Mouse (Mus musculus): ENCODE data around the gene Ppfibp2.

The Ppfibp2 gene

DNA sequence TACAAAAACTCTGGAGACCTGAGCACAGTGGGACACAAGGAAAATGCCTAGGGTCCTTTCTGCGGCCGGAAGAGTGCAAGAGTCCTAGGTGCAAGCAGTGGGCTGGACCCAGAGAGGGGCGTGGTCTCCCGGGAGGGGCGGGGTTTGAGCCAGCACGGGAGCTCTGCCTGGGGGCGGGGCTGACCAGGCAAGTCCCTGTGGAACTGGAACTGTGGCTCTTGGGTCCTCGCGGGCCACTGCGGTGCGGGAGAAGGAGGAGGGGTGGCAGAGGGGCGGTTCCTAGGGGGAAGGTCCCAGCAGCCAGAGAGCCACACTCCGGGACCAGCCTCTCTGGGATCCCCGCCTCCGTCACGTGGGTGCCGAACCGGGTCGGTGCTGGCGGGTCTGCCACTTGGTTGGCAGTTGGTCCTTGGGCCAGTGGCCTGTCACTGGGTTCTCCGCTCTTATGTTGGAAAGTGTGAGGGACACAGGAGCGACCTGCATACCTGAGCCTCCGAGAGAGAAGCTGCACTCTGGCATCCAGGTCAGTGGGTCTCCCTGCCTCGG lies at the start of gene Ppfibp2:
Ppfibp2 (plus strand) TSS at position 351 of the 546 bp plus-strand sequence.
- DNase-seq = peak; percentile 73 to 79

DNA sequence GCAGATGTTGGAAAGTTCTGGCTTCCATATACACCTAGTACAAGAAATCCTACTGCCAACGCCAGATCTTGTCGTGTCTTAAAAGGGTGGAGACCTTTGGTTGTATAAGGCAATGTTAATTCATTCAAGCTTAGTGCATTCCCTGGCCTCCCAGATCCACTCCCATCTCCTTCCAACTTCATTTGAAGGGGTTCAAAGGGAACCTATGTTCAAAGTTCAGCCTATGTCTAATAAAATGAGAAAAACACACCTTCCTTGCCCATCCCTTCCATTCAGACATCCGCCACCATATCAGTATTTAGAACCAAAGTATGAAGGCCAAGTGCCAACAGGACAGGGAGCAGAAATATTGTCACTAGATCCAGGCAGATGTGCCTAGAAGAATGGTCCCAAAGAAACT lies 47.1 kb upstream of the Ppfibp2 start:
- no peak for DNase-seq

DNA sequence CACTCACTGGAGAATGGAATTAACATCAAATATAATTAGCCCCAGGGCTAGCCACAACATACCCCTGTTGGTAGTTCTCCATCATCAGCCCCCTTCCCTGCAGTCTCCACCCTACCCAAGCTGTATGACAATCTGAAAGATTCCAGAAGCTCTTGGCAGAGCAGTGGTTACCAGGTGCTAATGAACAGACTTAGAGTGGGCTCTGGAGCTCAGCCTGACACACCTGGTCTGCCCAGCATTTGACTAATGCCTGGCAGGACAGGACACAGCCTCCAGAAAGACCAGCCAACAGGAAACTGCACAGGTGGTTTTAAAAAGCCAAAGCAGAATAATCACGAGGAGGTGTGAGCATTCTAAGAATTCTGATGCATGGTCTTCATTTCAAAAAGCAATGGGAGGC lies 41.5 kb upstream of the Ppfibp2 start:
- no peak for DNase-seq

DNA sequence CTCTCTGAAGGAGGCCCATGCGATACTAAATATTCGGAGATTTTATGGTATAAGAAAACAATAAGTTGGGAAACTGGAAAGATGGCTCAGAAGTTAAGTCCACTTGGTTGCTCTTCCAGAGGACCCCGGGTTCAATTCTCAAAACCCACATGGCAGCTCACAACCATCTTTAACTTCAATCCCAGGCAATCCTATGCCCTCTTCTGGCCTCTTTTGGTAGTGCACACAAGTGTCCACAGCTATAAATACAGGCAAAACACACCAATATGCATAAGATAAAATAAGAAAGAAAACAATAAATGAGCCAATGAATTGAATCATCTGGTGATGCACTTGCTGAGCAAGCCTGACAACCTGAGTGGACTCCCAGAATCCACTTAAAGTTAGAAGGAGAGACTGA lies 39.1 kb upstream of the Ppfibp2 start:
- DNase-seq = no peak

DNA sequence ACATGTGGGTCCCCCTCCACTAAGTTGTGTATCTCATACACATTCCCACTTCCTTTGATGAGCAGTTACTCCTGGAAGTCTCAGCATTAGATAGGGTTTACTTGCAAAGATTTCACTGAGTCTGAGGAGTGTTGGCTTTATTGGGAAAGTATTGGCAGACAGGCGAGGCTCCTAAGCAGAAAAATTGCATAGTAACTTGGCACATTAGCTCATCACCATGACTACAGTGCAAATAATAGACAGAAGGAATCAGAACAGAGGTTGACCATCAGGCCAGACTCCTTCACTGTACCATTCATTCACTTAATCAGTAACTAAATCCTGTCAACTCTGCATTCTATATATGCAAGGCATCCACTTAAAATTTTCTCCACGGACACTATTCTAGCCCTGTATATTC lies 34.3 kb upstream of the Ppfibp2 start:
- no peak for DNase-seq

DNA sequence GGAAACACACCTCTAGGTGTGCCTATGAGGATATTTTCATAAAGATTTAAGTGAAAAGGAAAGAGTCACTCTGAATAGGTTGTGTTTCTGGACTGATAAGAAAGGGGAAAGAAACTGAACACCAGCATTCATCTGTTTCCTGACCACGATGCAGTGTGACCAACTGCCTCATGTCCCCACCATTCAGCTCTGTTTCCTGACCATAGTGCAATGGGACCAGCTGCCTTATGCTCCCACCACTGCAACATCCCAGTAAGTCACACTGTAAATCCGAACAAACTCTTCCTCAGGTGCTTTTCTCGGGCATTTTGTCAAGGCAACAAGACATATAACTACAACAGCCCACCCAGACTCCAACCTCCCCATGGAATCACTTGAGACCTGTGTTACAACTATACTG lies 33.4 kb upstream of the Ppfibp2 start:
- DNase-seq = no peak

DNA sequence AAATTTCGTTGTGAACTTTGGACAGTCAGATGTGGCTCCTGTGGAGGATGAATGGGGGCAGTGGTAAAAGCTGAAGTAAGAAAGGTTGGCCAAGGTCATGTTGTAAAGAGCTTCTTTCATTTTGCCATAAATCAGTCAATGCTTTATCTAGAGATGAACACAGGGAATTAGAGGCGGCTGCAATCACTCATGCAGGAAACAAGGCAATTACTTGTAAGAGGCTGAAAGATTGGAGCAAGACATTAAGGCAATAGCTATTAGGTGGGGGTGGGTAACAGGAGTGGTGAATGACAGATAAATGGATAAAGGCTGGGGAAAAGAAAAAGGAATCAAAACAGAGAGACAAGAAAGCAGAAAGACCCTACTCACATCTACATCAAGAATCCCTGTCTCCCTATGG lies 31.3 kb upstream of the Ppfibp2 start:
- DNase-seq = no peak

DNA sequence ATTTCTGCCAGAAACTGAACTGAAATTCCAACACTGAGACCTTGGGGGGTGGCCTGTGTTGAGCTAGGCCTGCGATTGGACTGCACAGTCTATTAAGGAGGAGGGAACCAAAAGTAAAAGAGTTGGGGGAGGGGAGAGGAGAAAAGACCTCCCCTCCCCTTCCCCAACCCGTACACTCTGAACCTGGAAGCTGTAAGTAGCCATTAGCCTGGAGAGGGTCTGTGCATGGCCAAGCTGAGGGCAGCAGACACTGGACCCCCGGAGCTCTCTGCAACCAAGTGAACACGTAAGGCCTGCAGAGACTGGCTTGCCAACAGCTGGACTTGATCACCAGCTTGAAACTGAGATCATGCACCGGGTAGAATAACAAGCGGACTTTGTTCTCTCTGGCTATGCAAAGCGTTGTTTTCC lies 27.7 kb upstream of the Ppfibp2 start, which contains the start of gene Olfml1:
Olfml1 (plus strand) TSS at position 186 of the 411 bp plus-strand sequence.
- no peak for DNase-seq

DNA sequence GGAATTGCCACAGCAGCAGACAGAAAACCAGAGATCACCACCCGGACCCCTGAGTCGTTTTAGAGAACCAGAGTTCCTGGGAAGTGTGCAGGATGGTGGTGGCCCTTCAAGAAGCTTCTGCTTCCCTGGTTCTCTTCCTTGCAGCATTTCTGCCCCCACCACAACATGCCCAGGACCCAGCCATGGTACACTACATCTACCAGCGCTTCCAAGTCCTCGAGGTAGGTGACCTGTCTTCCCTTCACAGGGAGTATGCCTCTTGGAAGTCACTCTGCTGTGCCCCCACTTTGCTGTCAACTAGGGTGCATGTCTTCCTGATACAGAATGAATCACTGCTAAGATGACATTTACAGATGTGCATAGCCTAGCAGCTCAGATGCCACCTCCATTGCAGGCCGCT lies 27.3 kb upstream of the Ppfibp2 start:
- no peak for DNase-seq

DNA sequence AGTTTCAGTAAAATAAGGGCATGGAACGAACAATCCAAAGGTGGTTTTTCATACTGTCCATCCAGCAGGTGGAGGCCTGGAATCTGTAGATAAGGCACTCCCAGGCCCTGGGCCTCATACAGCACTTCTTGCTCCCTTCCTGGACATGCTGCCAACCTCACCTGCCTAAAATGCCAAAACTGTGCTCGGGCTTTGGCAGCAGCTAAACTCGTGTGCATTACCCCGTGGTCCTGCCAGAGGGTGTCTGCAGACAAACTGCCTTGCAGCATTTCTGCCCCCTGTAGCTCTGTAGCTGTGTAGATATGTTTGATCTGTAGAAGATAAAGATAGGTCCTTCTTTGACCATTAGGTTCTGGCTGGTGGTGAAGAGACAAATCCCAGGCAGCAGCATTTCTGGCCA lies 26.0 kb upstream of the Ppfibp2 start:
- DNase-seq = no peak

DNA sequence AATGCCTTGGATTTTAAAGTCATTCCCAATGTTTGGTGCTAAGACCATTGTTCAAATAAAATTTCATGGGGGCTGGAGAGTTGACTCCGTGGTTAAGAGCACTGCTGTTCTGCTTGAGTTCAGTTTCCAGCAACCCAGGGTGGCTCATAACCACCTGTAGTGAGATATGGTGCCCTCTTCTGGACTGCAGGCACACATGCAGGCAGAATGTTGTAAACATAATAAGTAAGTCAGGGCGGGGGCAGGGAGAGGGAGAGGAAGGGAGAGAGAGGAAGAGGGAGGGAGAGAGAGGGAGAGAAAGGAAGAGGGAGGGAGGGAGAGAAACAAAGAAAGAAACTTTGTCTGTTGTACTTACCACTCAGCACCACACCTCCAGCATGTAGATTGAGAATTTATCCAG lies 21.2 kb upstream of the Ppfibp2 start:
- no peak for DNase-seq

DNA sequence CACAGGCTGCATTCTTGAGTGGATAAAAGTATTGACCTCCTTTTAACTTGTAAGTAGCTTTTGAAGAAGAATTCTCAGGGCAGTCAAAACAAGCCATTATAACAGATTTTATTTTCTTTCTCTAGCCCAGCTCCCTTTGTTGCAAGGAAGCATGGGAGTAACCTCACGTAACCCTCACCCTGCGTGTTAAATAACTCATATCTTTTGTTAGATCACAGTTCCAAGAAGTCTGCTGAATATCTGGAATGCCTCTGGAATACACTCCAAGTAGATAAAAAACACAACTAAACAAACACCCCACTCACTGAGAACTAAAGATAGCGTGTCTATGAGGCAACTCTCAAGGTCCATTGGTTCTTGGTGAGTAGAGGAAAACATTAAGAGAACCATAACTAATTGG lies 20.7 kb upstream of the Ppfibp2 start:
- DNase-seq = no peak

DNA sequence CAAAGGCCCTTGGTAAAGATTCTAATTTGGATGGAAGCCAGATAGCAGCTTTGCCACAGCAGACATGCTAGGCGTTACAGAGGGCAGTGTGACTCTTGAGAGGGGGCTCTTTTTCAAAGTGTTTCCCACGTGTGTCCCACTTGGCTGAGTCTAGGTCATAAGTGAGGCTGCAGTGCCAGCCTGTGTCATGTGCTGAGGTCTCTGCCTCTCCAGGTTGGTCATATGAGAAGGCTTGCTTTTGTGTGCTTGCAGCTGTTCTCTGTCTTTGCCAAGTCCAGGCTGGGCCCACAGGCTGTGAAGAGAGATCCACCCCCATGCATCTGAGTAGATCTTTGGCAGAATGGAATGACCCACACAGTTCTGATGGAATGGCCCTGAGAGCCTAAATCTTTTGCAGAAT lies 2.4 kb upstream of the Ppfibp2 start:
- DNase-seq = no peak

DNA sequence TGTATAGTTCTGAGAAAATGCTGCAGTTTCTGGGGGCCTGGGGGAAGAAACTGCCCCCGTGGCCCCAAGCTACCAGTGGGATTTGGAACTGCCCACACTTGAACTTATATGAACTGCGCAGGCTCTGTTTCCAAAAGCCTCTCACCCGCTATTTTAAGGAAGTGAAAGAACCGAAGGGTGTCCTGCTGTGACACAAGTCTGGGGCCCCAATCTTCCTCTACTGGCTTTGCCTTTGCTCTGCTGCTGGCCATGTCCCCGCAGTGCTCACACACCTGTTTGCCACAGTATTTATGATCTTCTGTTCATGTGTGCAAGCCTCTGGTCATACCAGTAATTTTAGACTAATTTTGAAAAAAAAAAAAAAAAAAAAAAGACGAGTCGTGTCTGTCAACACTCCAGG lies 1.1 kb upstream of the Ppfibp2 start:
- DNase-seq = no peak

DNA sequence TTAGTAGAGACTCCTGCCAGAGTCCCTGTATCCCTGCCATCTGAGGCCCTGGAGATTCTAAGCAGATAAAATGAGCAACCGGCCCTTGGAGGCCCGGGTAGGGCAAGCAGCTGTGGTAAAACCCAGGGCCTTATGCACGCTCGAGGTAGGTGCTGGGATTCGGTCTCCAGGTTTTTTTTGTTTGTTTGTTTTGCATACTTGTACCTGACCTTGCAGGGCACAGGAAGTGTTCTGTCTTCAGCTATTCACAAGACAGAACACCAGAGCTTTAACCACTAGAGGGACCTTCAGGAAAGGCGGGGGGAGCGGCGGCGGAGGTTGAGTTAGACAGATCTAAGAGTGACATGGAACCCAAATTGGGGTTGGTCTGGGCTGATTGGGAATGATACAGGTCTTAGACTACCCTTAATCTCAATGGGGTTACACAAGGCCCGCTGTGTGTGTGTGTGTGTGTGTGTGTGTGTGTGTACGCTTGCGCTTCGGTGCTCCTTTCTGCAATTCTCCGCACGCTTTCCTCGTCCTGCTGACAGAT lies 616 bp upstream of the Ppfibp2 start:
- peak in 1 of 2 experiments; percentile 19 for DNase-seq

DNA sequence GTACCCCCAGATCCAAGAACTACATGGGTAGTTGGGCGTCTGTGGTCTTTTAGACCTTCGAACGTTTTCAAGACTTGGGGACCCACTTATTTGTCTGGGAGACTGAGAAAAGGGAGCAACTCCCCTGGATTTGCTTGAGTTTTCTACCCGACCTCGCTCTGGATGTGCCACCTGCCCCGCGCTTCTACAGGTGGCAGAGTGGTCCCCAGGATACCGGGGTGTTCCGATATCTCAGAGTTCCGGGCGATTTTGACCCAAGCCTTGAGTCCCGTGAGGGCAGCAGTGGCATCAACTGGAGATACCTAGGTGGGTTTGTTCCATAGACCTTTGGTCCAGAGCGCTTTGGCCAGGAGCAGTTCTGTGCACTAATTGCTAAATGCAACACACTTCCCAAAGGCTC lies 419 bp downstream of the Ppfibp2 start:
- no peak for DNase-seq

DNA sequence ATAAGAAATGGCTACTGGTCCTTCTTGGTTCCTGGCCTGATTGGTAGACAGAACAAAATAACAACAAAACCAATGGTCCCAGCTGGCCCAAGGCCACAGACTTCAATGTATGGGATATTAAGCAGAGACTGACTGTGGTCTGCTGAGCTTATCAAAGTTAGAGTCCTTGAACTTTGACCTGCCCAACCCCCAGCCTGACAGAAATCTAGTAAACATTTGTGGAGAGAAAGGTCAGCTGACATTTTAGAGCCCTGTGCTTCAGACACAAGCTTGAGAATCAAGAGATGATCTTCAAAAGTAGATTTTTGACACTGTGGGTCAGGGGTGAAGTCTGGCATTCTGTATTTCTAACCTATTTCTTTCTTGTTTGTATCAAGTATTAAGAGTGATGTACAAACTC lies 1.7 kb downstream of the Ppfibp2 start:
- DNase-seq = no peak

DNA sequence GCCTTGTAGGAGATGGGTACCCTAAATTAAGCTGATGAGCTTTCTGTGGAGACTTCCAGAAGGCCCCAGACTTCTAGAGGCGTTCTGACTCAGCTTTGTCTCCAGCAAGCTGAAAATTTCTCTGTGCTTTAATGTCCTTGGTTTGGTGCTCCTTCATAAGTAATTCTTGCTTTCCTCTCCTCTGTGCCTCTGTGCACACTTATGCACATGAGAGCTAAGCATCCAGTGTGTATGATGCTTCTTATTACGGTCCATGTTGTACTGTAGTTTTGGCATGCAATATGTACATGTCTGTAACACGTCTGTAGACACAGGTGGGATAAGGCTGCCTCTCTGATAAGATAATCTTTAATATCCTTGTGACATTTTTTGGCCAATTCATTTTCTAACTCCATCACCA lies 2.9 kb downstream of the Ppfibp2 start:
- no peak for DNase-seq

DNA sequence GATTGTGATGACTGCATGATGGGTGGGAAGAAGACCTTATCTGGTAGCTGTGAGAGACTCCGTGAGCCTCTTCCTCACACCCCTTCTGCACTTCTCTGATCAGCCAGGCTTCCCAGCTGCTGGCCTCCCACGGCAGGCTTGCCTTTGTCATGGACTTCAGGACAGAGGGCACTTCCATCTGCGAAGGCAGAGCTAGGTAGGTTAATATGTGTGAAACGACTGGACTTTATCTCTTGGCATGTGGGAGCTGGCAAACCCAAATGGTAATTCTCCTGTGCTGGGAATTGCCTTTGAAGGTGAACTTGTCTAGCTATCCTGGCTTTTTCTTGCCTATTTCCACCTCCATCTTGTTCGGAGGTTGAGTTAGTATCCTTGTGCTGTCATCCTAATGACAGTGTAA lies 5.6 kb downstream of the Ppfibp2 start:
- no peak for DNase-seq

DNA sequence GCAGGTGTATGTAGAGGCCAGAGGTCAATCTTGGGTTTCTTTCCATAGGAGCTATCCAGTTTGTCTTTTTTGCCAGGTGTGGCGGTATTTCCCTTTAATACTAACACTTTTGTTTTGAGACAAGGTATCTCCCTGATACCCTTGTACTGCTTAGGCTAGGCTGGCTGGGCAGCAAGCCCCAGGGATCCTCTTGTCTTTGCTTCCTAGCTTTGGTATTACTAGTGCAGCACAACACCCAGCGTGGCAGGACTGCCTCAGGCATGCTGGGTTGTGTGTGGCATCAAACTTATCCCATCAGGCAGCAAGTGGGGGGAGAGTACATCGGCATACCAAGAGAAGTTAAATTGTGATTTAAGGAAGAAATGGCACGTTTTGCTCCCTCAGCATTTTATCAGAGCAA lies 7.5 kb downstream of the Ppfibp2 start:
- DNase-seq = no peak

DNA sequence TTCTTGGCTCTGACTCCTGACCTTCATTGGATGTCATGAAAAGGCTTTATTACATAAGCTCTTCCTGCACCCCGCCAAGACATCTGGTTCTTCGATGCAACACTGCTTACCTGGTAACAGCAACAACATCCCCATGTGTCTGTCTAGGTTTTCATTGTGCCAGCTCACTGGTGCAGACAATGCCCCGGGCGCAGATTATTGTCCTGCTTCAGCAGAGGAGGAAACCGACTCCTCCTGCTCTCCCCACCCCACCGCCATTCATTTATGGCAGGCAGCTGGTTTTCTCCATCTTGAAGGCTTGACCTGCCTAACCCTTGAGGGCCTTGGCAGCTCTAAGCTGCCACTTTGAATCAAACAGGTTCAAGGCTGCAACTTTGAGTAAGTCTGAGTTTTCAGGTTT lies 7.9 kb downstream of the Ppfibp2 start:
- no peak for DNase-seq

DNA sequence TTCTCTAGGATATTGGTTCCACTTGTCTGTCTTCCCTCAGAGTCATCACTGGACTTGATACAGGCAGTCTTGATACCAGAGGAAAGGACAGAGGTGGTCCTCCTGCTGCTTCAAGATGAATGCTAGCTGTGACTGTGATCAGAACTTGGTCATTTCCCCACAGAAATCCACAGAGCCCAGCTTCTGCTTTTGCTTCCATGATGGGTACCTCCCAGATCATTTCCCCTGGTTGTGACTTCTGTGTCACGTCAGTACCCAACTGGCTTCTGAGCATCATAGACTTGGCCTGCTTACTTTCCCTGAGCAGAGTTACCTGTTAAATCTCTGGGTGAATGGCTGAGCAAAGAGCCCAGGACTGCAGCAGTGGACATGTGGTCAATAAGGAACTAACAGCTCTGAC lies 12.8 kb downstream of the Ppfibp2 start:
- no peak for DNase-seq

DNA sequence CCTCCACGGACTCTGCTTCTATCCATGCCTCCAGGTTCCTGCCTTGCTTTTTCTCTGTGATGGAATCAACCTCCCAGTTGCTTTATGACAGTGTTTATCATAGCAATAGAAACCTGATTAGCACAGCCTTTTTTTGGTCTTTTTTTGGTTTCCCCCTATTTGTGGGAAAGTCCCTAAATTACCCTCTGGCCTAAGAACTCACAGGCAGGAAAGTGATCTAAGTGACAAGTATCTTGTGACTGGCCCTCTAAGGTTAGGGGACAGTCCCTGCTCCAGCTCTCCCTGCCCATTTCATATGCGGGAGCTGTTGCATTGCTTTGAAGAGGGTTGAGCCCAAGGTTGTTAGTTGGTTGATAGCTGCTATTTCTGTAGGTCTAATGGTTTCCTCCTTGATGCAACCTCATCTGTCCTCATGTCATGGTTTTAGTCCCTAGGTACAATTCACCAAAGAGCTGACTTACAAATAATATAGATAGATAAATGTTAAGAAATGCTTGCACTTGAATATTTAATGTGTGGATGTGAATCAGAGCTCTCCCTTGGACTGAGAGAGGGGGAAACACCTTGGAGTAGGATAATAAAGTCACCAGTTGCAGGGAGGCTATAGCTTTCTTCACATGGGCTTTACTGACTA lies 14.7 kb downstream of the Ppfibp2 start:
- no peak for DNase-seq

DNA sequence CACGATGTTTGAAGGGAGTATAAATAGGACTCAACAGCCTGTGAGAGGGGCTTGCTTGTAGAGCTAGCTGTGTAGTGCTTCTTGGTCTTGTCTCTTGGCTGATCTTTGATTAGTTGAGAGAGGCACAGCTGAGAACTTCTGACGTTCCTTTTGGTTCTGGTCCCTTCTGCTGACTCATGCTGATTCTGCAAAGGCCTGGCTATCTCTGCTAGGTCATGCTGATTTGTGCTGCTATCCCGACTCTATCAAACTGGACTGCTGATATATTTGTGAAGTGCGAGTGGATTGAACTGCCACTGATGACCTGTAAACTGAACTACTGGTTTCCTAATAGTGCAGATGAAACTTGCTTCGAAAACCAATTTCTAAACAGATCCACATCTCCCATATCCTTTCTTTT lies 15.9 kb downstream of the Ppfibp2 start:
- DNase-seq = no peak
